Mouse (Mus musculus): ENCODE results near the gene Eya2. TPM values are rescaled to one million over a fixed set of nuclear protein-coding genes. Genes with fewer than 3 reads are reported as not detected.

The Eya2 gene
- polyA plus RNA-seq, 1 experiment from 2014 or later = 7.2 TPM

GRCm38 (mm10) chr2:165563298-165564058 lies 31.4 kb upstream of the Eya2 start:
- under 1% methylated on average over 50 of the region's 52 CpGs for WGBS
- Histone ChIP-seq H3K4me2 (replicated peaks) (peak overlapping the region; percentile 74), H3K36me3 (no peaks in the 10 kb centered on the region), H3K27ac (replicated peaks) (peak overlapping the region; percentile 56), H3K9me3 (no peaks in the 10 kb centered on the region), H3K27me3 (peaks cover 39% of the 10 kb centered on the region), H3K9ac (replicated peaks) (peak overlapping the region; percentile 51), H3K4me1 (peaks cover 26% of the 10 kb centered on the region), H3K4me3 (peak overlapping the region; percentile 42)
- ATAC-seq (ENCODE audit: low FRiP score, low read depth) = peak; percentile 67; the same call in 1 of the 2 replicates

- no peak overlapping the region for H3K4me2 ChIP-seq (replicated peaks)
- no peaks in the 10 kb centered on the region for H3K9me3 ChIP-seq
- no peak overlapping the region for H3K9ac ChIP-seq (replicated peaks)
- no peaks in the 10 kb centered on the region for H3K36me3 ChIP-seq
- peaks cover 26% of the 10 kb centered on the region for H3K4me1 ChIP-seq
- WGBS = 67% methylated on average over 8 of the region's 8 CpGs
- ATAC-seq (ENCODE audit: low FRiP score, low read depth) = no peak
- no peak overlapping the region for H3K4me3 ChIP-seq
- peak overlapping the region; percentile 56 for H3K27ac ChIP-seq (replicated peaks)
- H3K27me3 ChIP-seq = peaks cover 39% of the 10 kb centered on the region
These were observed 30.7 kb upstream of the Eya2 start for GRCm38 (mm10) chr2:165564101-165564500.

DNA sequence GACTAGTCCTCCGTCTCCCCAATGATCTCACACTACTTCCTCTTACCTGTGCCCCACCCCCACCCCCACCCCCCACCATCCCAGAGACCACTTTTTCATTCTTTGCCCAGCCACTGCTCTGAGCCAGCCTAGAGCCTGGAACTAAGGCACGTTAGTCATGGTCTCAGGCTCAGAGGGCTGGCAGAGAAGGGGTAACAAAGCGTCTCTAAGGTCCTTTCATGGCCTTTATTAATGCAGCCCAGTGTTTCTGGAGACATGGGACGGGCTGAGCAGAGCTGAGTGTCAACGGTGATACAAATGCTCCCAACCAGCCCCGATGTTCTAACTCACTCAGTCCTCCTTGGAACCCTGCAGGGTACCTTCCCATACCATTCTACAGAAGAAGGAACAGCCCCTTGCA lies 30.2 kb upstream of the Eya2 start:
- H3K27ac ChIP-seq (replicated peaks) = peak overlapping the region; percentile 56
- peaks cover 34% of the 10 kb centered on the region for H3K27me3 ChIP-seq
- H3K9ac ChIP-seq (replicated peaks) = no peak overlapping the region
- H3K4me1 ChIP-seq = peaks cover 26% of the 10 kb centered on the region
- H3K4me3 ChIP-seq = no peak overlapping the region
- no peaks in the 10 kb centered on the region for H3K9me3 ChIP-seq
- no peaks in the 10 kb centered on the region for H3K36me3 ChIP-seq
- ATAC-seq (ENCODE audit: low FRiP score, low read depth) = peak; percentile 85
- 28% methylated on average over 6 of the region's 6 CpGs for WGBS
- no peak overlapping the region for H3K4me2 ChIP-seq (replicated peaks)

GRCm38 (mm10) chr2:165566898-165567297 lies 27.9 kb upstream of the Eya2 start:
- no peak for ATAC-seq (ENCODE audit: low FRiP score, low read depth)
- Histone ChIP-seq H3K27me3 (peaks cover 27% of the 10 kb centered on the region), H3K27ac (replicated peaks) (no peak overlapping the region), H3K9me3 (no peaks in the 10 kb centered on the region), H3K9ac (replicated peaks) (no peak overlapping the region), H3K4me3 (no peak overlapping the region), H3K4me2 (replicated peaks) (no peak overlapping the region), H3K36me3 (no peaks in the 10 kb centered on the region), H3K4me1 (peaks cover 22% of the 10 kb centered on the region)
- 80% methylated on average over 6 of the region's 6 CpGs for WGBS

DNA sequence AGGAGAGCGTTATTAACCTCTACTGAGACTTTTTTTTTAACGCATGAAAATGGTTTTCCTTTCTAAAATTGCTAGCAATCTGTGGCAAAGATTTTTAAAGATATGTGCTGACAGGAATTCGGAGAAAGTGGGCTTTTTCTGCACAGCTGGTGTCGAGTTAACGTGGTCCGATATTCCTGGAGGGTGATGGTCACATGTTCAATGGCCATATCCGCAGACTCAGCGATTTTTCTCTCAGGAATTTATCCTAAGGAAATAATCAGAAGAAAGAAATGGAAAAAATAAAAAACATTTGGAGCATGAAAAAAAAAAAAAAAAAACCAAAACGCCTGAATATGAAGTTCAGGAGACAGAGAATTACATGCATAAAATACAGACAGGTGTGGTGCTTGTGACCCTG lies 27.0 kb upstream of the Eya2 start:
- Histone ChIP-seq H3K9ac (replicated peaks) (no peak overlapping the region), H3K36me3 (no peaks in the 10 kb centered on the region), H3K4me1 (peaks cover 22% of the 10 kb centered on the region), H3K4me2 (replicated peaks) (no peak overlapping the region), H3K4me3 (no peak overlapping the region), H3K27ac (replicated peaks) (no peak overlapping the region; the same call in 1 of the 2 replicates), H3K27me3 (peaks cover 25% of the 10 kb centered on the region), H3K9me3 (no peaks in the 10 kb centered on the region)
- WGBS = 79% methylated on average over 9 of the region's 9 CpGs
- ATAC-seq (ENCODE audit: low FRiP score, low read depth) = no peak

DNA sequence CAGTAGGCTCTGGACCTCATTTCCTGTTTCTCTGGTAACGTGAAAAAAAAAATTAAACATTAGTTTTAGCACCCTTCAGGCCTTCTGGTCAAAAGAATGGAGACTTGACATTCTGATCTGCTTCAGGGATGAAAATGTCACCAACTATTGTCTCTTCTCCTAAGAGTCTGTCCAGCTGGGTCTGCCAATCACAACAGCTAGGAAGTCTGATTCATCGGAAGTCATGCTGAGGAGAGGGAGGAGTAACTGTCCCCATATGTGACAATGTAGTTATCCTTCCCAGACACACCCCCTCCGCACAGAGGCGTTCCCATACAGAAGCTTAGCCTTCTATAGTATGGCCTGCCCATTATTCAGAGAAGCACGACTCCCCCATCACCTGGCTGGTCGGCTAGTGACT lies 25.9 kb upstream of the Eya2 start:
- Histone ChIP-seq H3K4me1 (peaks cover 12% of the 10 kb centered on the region; the same call in 1 of the 2 replicates), H3K27me3 (peaks cover 15% of the 10 kb centered on the region), H3K36me3 (no peaks in the 10 kb centered on the region), H3K9me3 (no peaks in the 10 kb centered on the region), H3K4me2 (replicated peaks) (no peak overlapping the region), H3K9ac (replicated peaks) (no peak overlapping the region), H3K4me3 (no peak overlapping the region), H3K27ac (replicated peaks) (no peak overlapping the region)
- WGBS = 37% methylated on average over 6 of the region's 6 CpGs
- ATAC-seq (ENCODE audit: low FRiP score, low read depth) = no peak

GRCm38 (mm10) chr2:165571216-165571778 lies 23.5 kb upstream of the Eya2 start:
- no peaks in the 10 kb centered on the region for H3K36me3 ChIP-seq
- H3K9me3 ChIP-seq = no peaks in the 10 kb centered on the region
- H3K9ac ChIP-seq (replicated peaks) = no peak overlapping the region
- H3K4me2 ChIP-seq (replicated peaks) = no peak overlapping the region
- H3K27me3 ChIP-seq = no peaks in the 10 kb centered on the region
- 68% methylated on average over 4 of the region's 4 CpGs for WGBS
- H3K27ac ChIP-seq (replicated peaks) = no peak overlapping the region
- no peak overlapping the region for H3K4me3 ChIP-seq
- ATAC-seq (ENCODE audit: low FRiP score, low read depth) = no peak
- H3K4me1 ChIP-seq = no peaks in the 10 kb centered on the region

DNA sequence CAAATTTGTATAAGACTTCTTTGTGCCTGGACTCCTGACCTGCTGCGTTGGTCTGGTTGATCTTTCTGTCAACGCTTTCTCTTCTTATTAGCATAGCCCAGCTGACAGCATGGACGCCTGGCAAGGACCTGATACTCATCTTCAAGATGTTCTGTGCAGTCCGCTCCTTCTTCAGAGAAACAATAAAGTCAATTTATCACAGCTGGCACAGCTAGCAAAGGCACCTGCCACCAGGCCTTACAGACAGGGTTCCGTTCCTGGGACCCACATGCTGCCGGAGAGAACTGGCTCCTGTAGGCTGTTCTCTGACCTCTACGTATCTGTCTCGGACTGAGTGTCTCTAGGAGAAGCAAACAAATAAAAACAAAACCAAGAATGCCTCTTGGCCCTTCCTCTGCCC lies 11.8 kb upstream of the Eya2 start:
- H3K4me3 ChIP-seq = no peak overlapping the region
- no peak overlapping the region for H3K4me2 ChIP-seq (replicated peaks)
- no peaks in the 10 kb centered on the region; the same call in 1 of the 2 replicates for H3K27me3 ChIP-seq
- H3K27ac ChIP-seq (replicated peaks) = no peak overlapping the region
- no peak for ATAC-seq (ENCODE audit: low FRiP score, low read depth)
- no peaks in the 10 kb centered on the region for H3K36me3 ChIP-seq
- WGBS = 78% methylated on average over 8 of the region's 8 CpGs
- H3K9me3 ChIP-seq = no peaks in the 10 kb centered on the region
- H3K9ac ChIP-seq (replicated peaks) = no peak overlapping the region
- H3K4me1 ChIP-seq = no peaks in the 10 kb centered on the region

GRCm38 (mm10) chr2:165583518-165583917 lies 11.3 kb upstream of the Eya2 start:
- Histone ChIP-seq H3K27me3 (no peaks in the 10 kb centered on the region; the same call in 1 of the 2 replicates), H3K4me3 (no peak overlapping the region), H3K27ac (replicated peaks) (no peak overlapping the region), H3K36me3 (no peaks in the 10 kb centered on the region), H3K9ac (replicated peaks) (no peak overlapping the region), H3K4me1 (no peaks in the 10 kb centered on the region), H3K4me2 (replicated peaks) (no peak overlapping the region), H3K9me3 (no peaks in the 10 kb centered on the region)
- no peak for ATAC-seq (ENCODE audit: low FRiP score, low read depth)
- WGBS = 88% methylated on average over 4 of the region's 4 CpGs

- H3K4me3 ChIP-seq = no peak overlapping the region
- no peak for ATAC-seq (ENCODE audit: low FRiP score, low read depth)
- H3K27ac ChIP-seq (replicated peaks) = no peak overlapping the region
- H3K27me3 ChIP-seq = no peaks in the 10 kb centered on the region; the same call in 1 of the 2 replicates
- no peaks in the 10 kb centered on the region for H3K9me3 ChIP-seq
- no peaks in the 10 kb centered on the region for H3K4me1 ChIP-seq
- no peak overlapping the region for H3K4me2 ChIP-seq (replicated peaks)
- H3K9ac ChIP-seq (replicated peaks) = no peak overlapping the region
- H3K36me3 ChIP-seq = no peaks in the 10 kb centered on the region
- WGBS = 85% methylated on average over 3 of the region's 3 CpGs
These were observed 10.3 kb upstream of the Eya2 start for GRCm38 (mm10) chr2:165584563-165584962.

GRCm38 (mm10) chr2:165590742-165591141 lies 4.1 kb upstream of the Eya2 start:
- Histone ChIP-seq H3K9ac (replicated peaks) (no peak overlapping the region), H3K36me3 (no peaks in the 10 kb centered on the region), H3K27me3 (peaks cover 28% of the 10 kb centered on the region), H3K9me3 (peaks cover 5% of the 10 kb centered on the region; the same call in 1 of the 2 replicates), H3K4me2 (replicated peaks) (no peak overlapping the region), H3K27ac (replicated peaks) (no peak overlapping the region), H3K4me1 (peaks cover 14% of the 10 kb centered on the region), H3K4me3 (no peak overlapping the region)
- no peak for ATAC-seq (ENCODE audit: low FRiP score, low read depth)
- 89% methylated on average over 16 of the region's 16 CpGs for WGBS

DNA sequence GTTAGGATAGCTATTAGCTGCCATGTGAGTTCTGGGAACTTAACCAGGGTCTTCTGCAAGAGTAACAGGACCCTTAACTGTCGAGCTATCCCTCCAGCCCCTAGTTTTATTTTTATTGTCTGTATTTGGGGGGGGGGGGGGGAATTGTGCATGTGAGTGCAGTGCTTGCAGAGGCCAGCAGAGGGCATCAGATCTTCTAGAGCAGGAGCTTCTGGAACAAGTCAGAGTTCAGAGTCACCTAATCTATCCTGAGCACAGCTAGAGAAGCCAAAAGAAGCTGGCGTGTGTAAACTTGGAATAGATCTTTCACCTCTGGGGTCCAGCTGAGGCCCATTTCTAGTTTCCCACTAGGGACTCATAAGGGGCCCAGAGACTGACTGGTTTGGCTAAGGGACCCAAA lies 1.1 kb upstream of the Eya2 start:
- Histone ChIP-seq H3K4me3 (no peak overlapping the region), H3K4me1 (peaks cover 30% of the 10 kb centered on the region), H3K36me3 (no peaks in the 10 kb centered on the region), H3K9ac (replicated peaks) (no peak overlapping the region), H3K27me3 (peaks cover 48% of the 10 kb centered on the region), H3K9me3 (peaks cover 5% of the 10 kb centered on the region; the same call in 1 of the 2 replicates), H3K4me2 (replicated peaks) (no peak overlapping the region), H3K27ac (replicated peaks) (no peak overlapping the region)
- no peak for ATAC-seq (ENCODE audit: low FRiP score, low read depth)
- WGBS = 87% methylated on average over 2 of the region's 2 CpGs
